Mouse (Mus musculus) T-helper 2 cell (primary cell): Measurements from ENCODE around the gene Ptpn22.

Source experiments
- in situ Hi-C: fragments of 300-600 bp; cut with MboI, MseI; formaldehyde crosslinking; loops from one replicate; pipeline ENCODE4 v1.15.1; 2025; ENCODE audit warnings: high pct_unique_total_duplicates

The Ptpn22 gene

DNA sequence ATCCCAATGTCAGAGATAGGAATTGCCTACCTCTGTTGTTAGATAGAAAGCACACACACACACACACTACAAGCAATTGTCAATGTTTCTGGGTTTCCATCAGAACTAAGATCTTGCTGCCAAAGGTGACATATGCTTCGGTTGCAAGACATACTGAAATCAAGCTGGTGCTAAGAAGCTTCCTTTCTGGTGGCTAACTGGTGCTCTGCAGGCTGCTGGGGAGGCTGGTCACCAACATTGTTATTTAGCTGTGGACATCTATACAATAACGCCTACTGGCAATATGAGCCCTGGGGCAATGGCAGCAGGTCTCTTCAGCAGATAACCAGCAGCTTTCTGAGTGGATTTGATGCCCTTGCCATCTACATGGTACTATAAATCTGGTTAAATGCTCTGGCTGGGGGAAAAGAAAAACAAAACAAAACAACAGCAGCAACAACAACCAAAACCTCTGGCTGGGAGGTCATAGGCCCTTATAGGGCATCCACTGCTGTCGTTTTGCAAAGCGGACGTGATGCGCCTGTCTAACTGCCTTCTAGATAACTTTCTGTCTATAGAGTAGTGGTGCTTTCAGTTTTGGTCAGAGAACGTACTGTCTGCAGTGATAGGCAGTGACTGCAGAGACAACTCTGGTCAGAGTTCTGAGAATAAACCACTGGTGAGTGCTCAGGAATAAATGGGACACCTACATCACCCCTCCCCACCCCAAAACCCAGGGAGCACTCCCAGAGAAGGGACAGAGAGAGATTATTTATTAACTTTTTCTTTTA, 2.4 kb upstream of the Ptpn22 start:
- in situ Hi-C loops: no loop called here

- in situ Hi-C loops: no loop called here
These were observed 1.5 kb upstream of the Ptpn22 start for GRCm38 (mm10) chr3:103857977-103858563.

- in situ Hi-C loops: no loop called here
These were observed 326 bp downstream of the Ptpn22 start for GRCm38 (mm10) chr3:103859851-103860391.

- in situ Hi-C loops: no loop called here
These were observed 3.2 kb downstream of the Ptpn22 start for GRCm38 (mm10) chr3:103862721-103863220.

- in situ Hi-C loops: no loop called here
These were observed 4.6 kb downstream of the Ptpn22 start for GRCm38 (mm10) chr3:103864200-103864599.

- in situ Hi-C loops: no loop called here
These were observed 7.9 kb downstream of the Ptpn22 start for GRCm38 (mm10) chr3:103867424-103867971.

DNA sequence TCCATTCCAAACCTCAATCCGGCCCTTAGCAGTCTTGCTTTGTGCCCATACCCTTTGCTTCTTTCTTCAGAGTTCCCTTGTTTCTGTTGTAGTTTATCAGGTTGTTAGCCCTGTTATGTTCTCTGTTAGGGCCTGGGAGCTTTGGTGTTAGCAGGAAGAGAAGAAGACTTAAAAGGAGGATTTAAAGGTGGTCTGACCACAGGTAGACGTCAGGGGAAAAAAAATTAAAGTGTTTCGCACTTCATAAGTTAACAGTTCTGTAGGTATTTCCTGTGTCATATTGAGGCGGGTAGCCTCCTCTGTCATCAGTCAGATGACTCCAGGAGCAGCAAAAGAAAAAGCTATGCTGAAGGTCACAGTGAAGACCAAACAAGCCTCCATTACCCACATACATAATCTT, 8.4 kb downstream of the Ptpn22 start:
- in situ Hi-C loops: no loop called here

DNA sequence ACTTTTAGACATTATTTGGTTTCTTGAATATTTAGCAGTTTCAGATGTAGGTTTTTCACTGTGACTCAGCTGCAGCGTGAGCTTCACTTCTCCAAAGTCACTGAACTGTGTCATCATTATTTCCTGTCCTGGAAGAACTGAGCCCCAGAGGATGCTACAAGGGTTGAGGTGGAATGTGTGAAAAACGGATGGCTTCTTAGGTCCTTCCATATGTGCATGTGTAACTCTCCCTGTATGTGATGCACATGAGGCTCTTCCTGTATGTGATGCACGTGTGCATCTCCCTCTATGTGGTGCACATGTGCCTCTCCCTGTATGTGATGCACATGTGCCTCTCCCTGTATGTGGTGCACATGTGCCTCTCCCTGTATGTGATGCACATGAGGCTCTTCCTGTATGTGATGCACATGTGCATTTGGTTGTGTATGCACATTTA, 13.1 kb downstream of the Ptpn22 start:
- in situ Hi-C loops: no loop called here

DNA sequence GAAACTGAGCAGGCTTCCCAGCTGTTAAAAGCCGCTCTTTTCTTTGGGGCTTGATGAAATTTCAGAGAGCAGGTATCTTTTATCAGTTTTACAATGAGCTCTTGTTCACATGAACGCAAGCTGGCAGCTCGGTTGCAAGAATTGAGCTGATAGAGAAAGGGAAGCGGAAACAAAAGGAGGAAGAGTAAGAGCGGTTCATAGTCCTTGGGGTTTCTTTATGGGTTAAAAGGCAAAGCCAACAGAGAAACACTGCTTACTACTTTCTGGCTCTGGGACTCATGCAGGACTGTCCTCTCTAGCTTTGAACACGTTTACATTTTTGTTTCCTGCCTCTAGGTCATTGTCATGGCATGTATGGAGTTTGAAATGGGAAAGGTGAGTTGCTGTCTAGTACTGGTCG, 14.7 kb downstream of the Ptpn22 start:
- in situ Hi-C loops: no loop called here

DNA sequence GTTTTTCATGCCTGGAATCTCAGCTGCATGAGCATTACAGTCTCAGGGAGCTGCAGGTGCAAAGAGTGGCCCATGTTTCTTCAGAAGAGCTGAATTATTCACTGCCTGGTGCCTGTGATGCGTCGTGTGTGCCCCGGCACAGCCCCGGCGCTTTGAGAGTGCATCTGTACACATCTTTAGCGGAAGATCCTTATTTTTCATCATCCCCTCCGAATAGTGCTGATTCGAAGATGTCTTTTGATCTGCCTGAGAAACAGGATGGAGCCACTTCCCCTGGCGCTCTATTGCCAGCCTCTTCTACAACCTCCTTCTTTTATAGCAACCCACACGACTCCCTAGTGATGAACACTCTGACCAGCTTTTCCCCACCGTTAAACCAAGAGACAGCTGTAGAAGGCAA, 26.4 kb downstream of the Ptpn22 start:
- in situ Hi-C loops: loop anchor here (5.0 kb wide), 2 partner anchors 34 to 59 kb away; no protein-coding TSS in a partner anchor

DNA sequence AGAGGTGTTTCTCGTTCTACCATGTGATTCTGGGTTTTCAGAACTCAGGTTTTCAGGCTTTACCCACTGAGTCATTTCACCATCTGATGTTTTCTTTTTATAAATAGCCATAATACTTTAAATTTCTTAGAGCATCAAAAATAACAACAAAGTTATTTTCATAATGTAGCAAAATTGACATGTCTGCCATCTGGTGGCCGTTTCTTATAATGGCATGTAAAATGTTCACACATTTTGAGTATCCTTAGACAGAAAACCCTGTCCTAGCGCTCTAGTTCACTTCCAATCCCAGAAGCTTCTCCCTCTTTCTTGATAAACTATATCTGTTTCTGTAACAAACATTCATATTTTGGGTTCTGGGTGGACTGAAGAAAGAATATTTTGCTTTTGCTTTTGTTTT, 28.0 kb downstream of the Ptpn22 start:
- in situ Hi-C loops: loop anchor here (5.0 kb wide), 2 partner anchors 35 to 60 kb away; no protein-coding TSS in a partner anchor

GRCm38 (mm10) chr3:103893374-103893773, 33.8 kb downstream of the Ptpn22 start:
- in situ Hi-C loops: no loop called here

DNA sequence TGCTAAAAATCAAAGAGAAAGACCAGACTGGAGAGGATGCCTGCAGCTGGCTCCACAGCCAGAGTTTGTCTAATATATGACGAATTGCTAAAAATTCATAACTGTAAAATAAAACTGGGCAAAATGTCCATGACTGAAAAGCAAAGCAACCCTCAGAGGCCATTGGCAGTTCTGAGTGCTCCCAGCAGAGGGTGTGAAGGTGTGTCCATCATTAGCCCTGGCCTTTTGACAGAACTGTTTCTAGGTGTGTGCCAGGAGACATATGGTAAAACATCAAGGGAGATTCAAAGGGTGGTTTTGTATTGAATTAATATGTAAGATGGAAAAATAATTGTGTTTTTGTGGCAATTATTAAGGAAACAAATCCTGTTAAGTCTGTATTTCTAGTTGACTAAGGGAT, 45.1 kb downstream of the Ptpn22 start:
- in situ Hi-C loops: loop anchor here (10.0 kb wide), 1 partner anchor 520 kb away; no protein-coding TSS in a partner anchor

DNA sequence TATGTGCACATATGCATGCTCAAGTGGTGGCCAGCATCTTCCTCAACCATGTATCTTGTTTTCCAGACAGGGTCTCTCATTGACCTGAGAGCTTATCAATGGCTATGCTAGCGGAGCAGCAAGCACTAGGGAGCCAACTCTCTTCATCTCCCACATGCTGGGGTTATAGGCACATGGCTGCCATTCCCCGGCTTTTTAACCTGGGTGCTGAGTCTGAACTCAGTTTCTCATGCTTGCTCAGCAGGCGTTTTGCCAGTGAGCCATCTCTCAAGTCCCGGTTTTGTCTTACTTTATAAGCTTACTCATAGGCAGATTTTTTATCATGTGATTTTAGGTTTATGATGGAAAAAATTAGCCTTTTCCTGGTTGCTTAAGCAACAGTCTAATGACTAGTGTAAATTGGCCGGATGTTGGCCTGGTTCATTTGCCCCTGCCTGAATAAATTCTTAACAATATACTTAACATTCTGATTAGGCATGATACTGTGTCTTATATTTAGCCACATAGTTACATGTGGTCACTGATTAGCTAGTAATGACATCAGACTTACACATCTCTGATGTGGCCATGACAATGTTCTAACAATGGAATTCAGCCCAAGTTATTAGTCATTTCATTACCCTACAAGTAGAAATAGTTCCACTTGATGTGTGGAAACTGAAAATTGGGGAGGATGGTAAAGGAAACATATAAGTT, 47.9 kb downstream of the Ptpn22 start:
- in situ Hi-C loops: loop anchor here (10.0 kb wide), 1 partner anchor 523 kb away; no protein-coding TSS in a partner anchor

DNA sequence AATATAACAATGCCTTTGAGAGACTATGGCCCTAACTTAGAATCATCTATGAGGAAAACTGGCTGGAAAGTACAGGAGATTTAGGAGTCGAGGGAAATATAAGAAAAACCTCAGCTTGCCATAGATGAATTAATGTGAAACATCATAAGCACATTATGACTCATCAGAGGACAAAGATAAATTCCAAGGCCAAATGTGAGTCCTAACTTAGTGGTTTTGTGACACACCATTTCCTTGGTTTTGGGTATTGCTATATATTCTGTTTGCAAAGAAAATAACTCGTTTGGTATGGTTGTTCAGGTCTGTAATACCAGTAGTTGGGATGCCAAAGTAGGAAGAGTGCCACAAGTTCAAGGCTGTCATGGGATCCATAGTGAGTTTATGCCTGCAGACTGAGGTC, 49.2 kb downstream of the Ptpn22 start:
- in situ Hi-C loops: loop anchor here (10.0 kb wide), 1 partner anchor 524 kb away; no protein-coding TSS in a partner anchor

GRCm38 (mm10) chr3:103913451-103913961, 53.9 kb downstream of the Ptpn22 start:
- in situ Hi-C loops: no loop called here

GRCm38 (mm10) chr3:103914010-103914669, 54.5 kb downstream of the Ptpn22 start, which contains the start of gene Rsbn1:
Gene Rsbn1 (plus strand): TSS chr3:103914120.
- in situ Hi-C loops: no loop called here

DNA sequence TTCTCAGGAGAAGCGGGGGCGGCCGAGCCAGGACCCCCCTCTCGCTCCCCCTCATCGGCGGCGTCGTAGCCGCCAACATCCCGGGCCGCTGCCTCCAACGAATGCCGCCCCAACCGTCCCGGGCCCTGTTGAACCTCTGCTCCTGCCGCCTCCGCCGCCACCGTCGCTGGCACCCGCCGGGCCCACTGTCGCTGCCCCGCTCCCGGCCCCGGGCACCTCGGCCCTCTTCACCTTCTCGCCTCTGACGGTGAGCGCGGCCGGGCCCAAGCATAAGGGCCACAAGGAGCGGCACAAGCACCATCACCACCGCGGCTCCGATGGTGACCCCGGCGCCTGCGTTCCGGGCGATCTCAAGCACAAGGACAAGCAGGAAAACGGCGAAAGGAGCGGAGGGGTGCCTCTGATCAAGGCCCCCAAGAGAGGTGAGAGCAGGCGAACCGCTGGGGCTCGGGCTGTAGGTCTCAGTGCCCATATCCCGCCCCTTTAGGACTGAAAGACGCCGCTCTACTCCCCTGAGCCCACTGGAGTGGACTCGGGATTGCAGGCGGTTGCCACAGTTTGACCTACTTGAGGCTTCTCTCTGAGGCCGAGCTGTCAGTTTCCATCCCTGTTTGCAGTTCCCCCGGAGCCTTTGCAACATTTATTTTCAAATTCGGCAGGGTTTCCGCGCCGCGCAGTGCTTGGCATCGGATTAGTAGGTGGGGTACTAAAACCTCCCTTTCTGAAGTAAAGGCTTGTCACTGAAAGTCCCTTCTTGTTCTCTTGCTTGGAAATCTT, 55.3 kb downstream of the Ptpn22 start:
- in situ Hi-C loops: no loop called here

- in situ Hi-C loops: no loop called here
These were observed 55.9 kb downstream of the Ptpn22 start for GRCm38 (mm10) chr3:103915509-103915896.
